Mouse (Mus musculus): Measurements from ENCODE around the gene Ldlrad3. TPM values are rescaled to one million over a fixed set of nuclear protein-coding genes. Genes with fewer than 3 reads are reported as not detected.

The Ldlrad3 gene
- total RNA-seq, 2 experiments from 2014 or later = 21.0 to 27.0 TPM

GRCm38 (mm10) chr2:101976399-101977064 is 209.7 kb downstream of the Ldlrad3 start:
- ATAC-seq (replicated peaks; ENCODE audit: poor library complexity) = no peak

GRCm38 (mm10) chr2:101973810-101974209 is 212.4 kb downstream of the Ldlrad3 start:
- no peak for ATAC-seq (replicated peaks; ENCODE audit: poor library complexity)

- ATAC-seq (replicated peaks; ENCODE audit: poor library complexity) = no peak
These were observed 218.6 kb downstream of the Ldlrad3 start for GRCm38 (mm10) chr2:101967601-101968000.

GRCm38 (mm10) chr2:101967152-101967551 is 219.0 kb downstream of the Ldlrad3 start:
- ATAC-seq (replicated peaks; ENCODE audit: poor library complexity) = no peak

- no peak for ATAC-seq (replicated peaks; ENCODE audit: poor library complexity)
These were observed 220.2 kb downstream of the Ldlrad3 start for GRCm38 (mm10) chr2:101966017-101966416.

GRCm38 (mm10) chr2:101965515-101965914 is 220.7 kb downstream of the Ldlrad3 start:
- no peak for ATAC-seq (replicated peaks; ENCODE audit: poor library complexity)

- no peak for ATAC-seq (replicated peaks; ENCODE audit: poor library complexity)
These were observed 222.8 kb downstream of the Ldlrad3 start for GRCm38 (mm10) chr2:101963367-101963766.

- no peak for ATAC-seq (replicated peaks; ENCODE audit: poor library complexity)
These were observed 223.8 kb downstream of the Ldlrad3 start for GRCm38 (mm10) chr2:101962349-101962748.

GRCm38 (mm10) chr2:101961391-101961790 is 224.8 kb downstream of the Ldlrad3 start:
- ATAC-seq (replicated peaks; ENCODE audit: poor library complexity) = no peak

- no peak for ATAC-seq (replicated peaks; ENCODE audit: poor library complexity)
These were observed 225.5 kb downstream of the Ldlrad3 start for GRCm38 (mm10) chr2:101960658-101961057.

GRCm38 (mm10) chr2:101956125-101956524 is 230.1 kb downstream of the Ldlrad3 start:
- ATAC-seq (replicated peaks; ENCODE audit: poor library complexity) = no peak

GRCm38 (mm10) chr2:101952951-101953361 is 233.2 kb downstream of the Ldlrad3 start:
- no peak for ATAC-seq (replicated peaks; ENCODE audit: poor library complexity)

- ATAC-seq (replicated peaks; ENCODE audit: poor library complexity) = no peak
These were observed 235.3 kb downstream of the Ldlrad3 start for GRCm38 (mm10) chr2:101950716-101951520.

GRCm38 (mm10) chr2:101935006-101935405 is 251.2 kb downstream of the Ldlrad3 start:
- ATAC-seq (replicated peaks; ENCODE audit: poor library complexity) = no peak

- no peak for ATAC-seq (replicated peaks; ENCODE audit: poor library complexity)
These were observed 252.9 kb downstream of the Ldlrad3 start for GRCm38 (mm10) chr2:101933301-101933700.

- ATAC-seq (replicated peaks; ENCODE audit: poor library complexity) = no peak
These were observed 253.8 kb downstream of the Ldlrad3 start for GRCm38 (mm10) chr2:101932169-101932936.

- no peak for ATAC-seq (replicated peaks; ENCODE audit: poor library complexity)
These were observed 260.5 kb downstream of the Ldlrad3 start for GRCm38 (mm10) chr2:101925591-101926188.

GRCm38 (mm10) chr2:101925183-101925582 is 261.0 kb downstream of the Ldlrad3 start:
- no peak for ATAC-seq (replicated peaks; ENCODE audit: poor library complexity)

- no peak for ATAC-seq (replicated peaks; ENCODE audit: poor library complexity)
These were observed 263.0 kb downstream of the Ldlrad3 start for GRCm38 (mm10) chr2:101923181-101923580.

GRCm38 (mm10) chr2:101922302-101922701 is 263.9 kb downstream of the Ldlrad3 start:
- ATAC-seq (replicated peaks; ENCODE audit: poor library complexity) = peak; percentile 44; the same call in 1 of the 2 replicates

- ATAC-seq (replicated peaks; ENCODE audit: poor library complexity) = no peak
These were observed 266.0 kb downstream of the Ldlrad3 start for GRCm38 (mm10) chr2:101920136-101920554.
